Mouse (Mus musculus) layer of hippocampus, adult 11-12 months (tissue): ENCODE data around the gene Agl.

Source experiments
- DNase-seq: peaks from one replicate; pipeline ENCODE4 v3.0.0; 2022; ENCODE audit warnings: low spot score

Agl gene

GRCm38 (mm10) chr3:116807811-116808506 is at the start of gene Agl:
Gene Agl (minus strand): TSS chr3:116808166.
- DNase-seq: peak; percentile 92

GRCm38 (mm10) chr3:116857611-116858010 is 49.6 kb upstream of the Agl start:
- no peak for DNase-seq

GRCm38 (mm10) chr3:116852421-116852820 is 44.5 kb upstream of the Agl start:
- no peak for DNase-seq

- no peak for DNase-seq
Measured at GRCm38 (mm10) chr3:116850376-116850775, 42.4 kb upstream of the Agl start.

- DNase-seq: no peak
Measured at GRCm38 (mm10) chr3:116848936-116849335, 41.0 kb upstream of the Agl start.

- no peak for DNase-seq
Measured at GRCm38 (mm10) chr3:116848099-116848498, 40.1 kb upstream of the Agl start.

GRCm38 (mm10) chr3:116846084-116846483 is 38.1 kb upstream of the Agl start:
- no peak for DNase-seq

- no peak for DNase-seq
Measured at GRCm38 (mm10) chr3:116844880-116845579, 37.1 kb upstream of the Agl start.

- DNase-seq: no peak
Measured at GRCm38 (mm10) chr3:116841311-116841710, 33.3 kb upstream of the Agl start.

- no peak for DNase-seq
Measured at GRCm38 (mm10) chr3:116836681-116837475, 28.9 kb upstream of the Agl start.

GRCm38 (mm10) chr3:116835770-116836680 is 28.1 kb upstream of the Agl start:
- DNase-seq: peak; percentile 93

- no peak for DNase-seq
Measured at GRCm38 (mm10) chr3:116835350-116835749, 27.4 kb upstream of the Agl start.

GRCm38 (mm10) chr3:116834241-116834640 is 26.3 kb upstream of the Agl start:
- DNase-seq: no peak

- DNase-seq: no peak
Measured at GRCm38 (mm10) chr3:116833491-116833890, 25.5 kb upstream of the Agl start.

- DNase-seq: no peak
Measured at GRCm38 (mm10) chr3:116832526-116833310, 24.8 kb upstream of the Agl start.

GRCm38 (mm10) chr3:116831324-116831723 is 23.4 kb upstream of the Agl start:
- no peak for DNase-seq

GRCm38 (mm10) chr3:116829274-116829920 is 21.4 kb upstream of the Agl start:
- no peak for DNase-seq

- DNase-seq: no peak
Measured at GRCm38 (mm10) chr3:116826471-116827215, 18.7 kb upstream of the Agl start.

GRCm38 (mm10) chr3:116817231-116817630 is 9.3 kb upstream of the Agl start:
- DNase-seq: no peak
